Mouse (Mus musculus) spleen, postnatal 36 days (tissue): ENCODE measurements at regions not wholly inside any gene's neighbourhood (a gene's known extent, or its start where the extent isn't known, plus 50 kb on each side); places are given as distances from the start of the nearest gene placed in this dataset.

Experiments
- DNase-seq, 2 experiments: peaks; one replicate each; pipeline ENCODE4 v3.0.0; 2022; ENCODE audit warnings: low spot score in 2 of 2, mixed read lengths in 1 of 2

GRCm38 (mm10) chr12:7919709-7920324, 57.6 kb upstream of the Apob start:
- DNase-seq, result no peak

DNA sequence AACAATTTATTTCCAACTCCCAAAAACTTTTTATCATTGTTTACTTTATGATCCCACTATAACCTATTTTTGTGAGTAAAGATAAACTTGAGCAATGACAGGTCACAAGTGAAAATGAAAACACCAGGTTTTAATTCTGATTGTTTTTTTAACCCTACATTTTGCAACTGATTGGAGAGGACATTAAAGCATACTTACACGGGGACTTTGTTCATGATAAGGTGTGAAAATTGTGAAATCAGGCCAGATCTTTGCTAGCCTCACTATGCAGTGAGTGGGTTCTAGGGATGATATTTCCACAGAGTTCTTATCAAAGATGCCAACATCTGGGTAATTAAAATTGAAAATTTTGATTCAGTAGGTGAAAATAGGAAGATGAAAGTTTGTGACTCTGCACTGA, 56.6 kb upstream of the Apob start:
- no peak for DNase-seq
